In the genomic region with DNA sequence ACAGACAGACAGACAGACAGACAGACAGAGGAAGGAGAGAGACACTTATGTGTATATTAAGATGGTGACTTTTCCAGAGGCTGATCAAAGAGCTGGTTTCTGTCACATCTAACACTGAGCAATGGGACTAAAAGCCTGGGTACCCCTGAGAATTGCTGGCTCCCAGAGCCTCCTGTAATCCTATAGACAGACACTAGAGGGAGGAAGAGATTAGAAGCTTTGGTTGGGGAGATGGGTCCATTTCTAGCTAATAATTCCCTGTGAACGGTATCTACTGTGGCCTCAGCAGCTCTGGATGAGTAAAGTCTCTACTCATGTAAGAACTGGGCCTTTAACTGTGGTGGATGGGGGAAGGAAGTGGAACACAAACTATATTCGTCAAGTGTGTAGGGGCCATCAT, we compare ENCODE assay signal across 19 mouse cellular contexts.
DNase-seq lines count a peak whose midpoint lies in the region; ATAC-seq and TF ChIP-seq lines count a peak whose summit lies in the region.
"Had no signal": no experiment of that assay in that cellular context is flagged by ENCODE, and none has a peak within 500 bp of the region (broad histone marks: within the 10 kb centered on the region; RNA-seq: fewer than 3 reads in every experiment).

No protein-coding gene starts in this region.

- no peak overlapping the region for H3K27ac ChIP-seq in embryonic facial prominence, embryonic 11.5 days (replicated peaks; ENCODE audit: low read depth, low read length)
- no peak overlapping the region for H3K27ac ChIP-seq in embryonic facial prominence, embryonic 10.5 days (replicated peaks)
- no peak overlapping the region for H3K27ac ChIP-seq in kidney, postnatal 0 days
- H3K27ac ChIP-seq: limb, embryonic 13.5 days; neural tube, embryonic 12.5 days; stomach, embryonic 15.5 days had no signal

- no peaks in the 10 kb centered on the region for H3K4me1 ChIP-seq in embryonic facial prominence, embryonic 11.5 days (ENCODE audit: control insufficient read depth, insufficient read depth, low read length)
- no peaks in the 10 kb centered on the region for H3K4me1 ChIP-seq in embryonic facial prominence, embryonic 10.5 days
- H3K4me1 ChIP-seq in kidney, postnatal 0 days (replicated peaks; ENCODE audit: insufficient read depth, low read length), result no peaks in the 10 kb centered on the region
- H3K4me1 ChIP-seq: limb, embryonic 13.5 days; neural tube, embryonic 12.5 days; stomach, embryonic 15.5 days had no signal

- peak; percentile 71 for TF ChIP-seq CTCF in kidney, postnatal 0 days (IDR thresholded peaks at IDR 0.05; ENCODE audit: low read depth)

- H3K9ac ChIP-seq in embryonic facial prominence, embryonic 11.5 days (replicated peaks; ENCODE audit: low read length), result no peak overlapping the region
- H3K9ac ChIP-seq in kidney, postnatal 0 days (ENCODE audit: low read depth, low read length), result no peak overlapping the region
- H3K9ac ChIP-seq: limb, embryonic 13.5 days; neural tube, embryonic 12.5 days; stomach, embryonic 15.5 days had no signal

- H3K4me3 ChIP-seq in embryonic facial prominence, embryonic 11.5 days (ENCODE audit: low read depth, low read length), result no peak overlapping the region
- H3K4me3 ChIP-seq in embryonic facial prominence, embryonic 10.5 days, result no peak overlapping the region
- H3K4me3 ChIP-seq in kidney, postnatal 0 days (replicated peaks; ENCODE audit: low read depth, low read length), result no peak overlapping the region
- H3K4me3 ChIP-seq: erythroblast, embryonic 14.5 days; limb, embryonic 13.5 days; neural tube, embryonic 12.5 days; stomach, embryonic 15.5 days had no signal

- H3K27me3 ChIP-seq in embryonic facial prominence, embryonic 11.5 days (ENCODE audit: control insufficient read depth, insufficient read depth, low read length), result no peaks in the 10 kb centered on the region
- no peaks in the 10 kb centered on the region for H3K27me3 ChIP-seq in embryonic facial prominence, embryonic 10.5 days (replicated peaks; ENCODE audit: low read depth, poor library complexity, severe bottlenecking)
- no peaks in the 10 kb centered on the region for H3K27me3 ChIP-seq in kidney, postnatal 0 days (ENCODE audit: insufficient read depth, low read length)
- H3K27me3 ChIP-seq: limb, embryonic 13.5 days; neural tube, embryonic 12.5 days; stomach, embryonic 15.5 days had no signal

- WGBS in embryonic facial prominence, embryonic 11.5 days, result 58% methylated on average over 2 of the region's 2 CpGs
- WGBS in embryonic facial prominence, embryonic 10.5 days, result 61% methylated on average over 2 of the region's 2 CpGs
- 56% methylated on average over 2 of the region's 2 CpGs for WGBS in kidney, postnatal 0 days

- H3K9me3 ChIP-seq in embryonic facial prominence, embryonic 11.5 days (replicated peaks; ENCODE audit: control insufficient read depth, low read length), result no peaks in the 10 kb centered on the region
- H3K9me3 ChIP-seq in embryonic facial prominence, embryonic 10.5 days, result no peaks in the 10 kb centered on the region
- no peaks in the 10 kb centered on the region for H3K9me3 ChIP-seq in kidney, postnatal 0 days (replicated peaks; ENCODE audit: low read length)
- H3K9me3 ChIP-seq: limb, embryonic 13.5 days; neural tube, embryonic 12.5 days; stomach, embryonic 15.5 days had no signal

- no peak for ATAC-seq in embryonic facial prominence, embryonic 11.5 days (replicated peaks; ENCODE audit: insufficient number of reproducible peaks, low FRiP score, low TSS enrichment, low read depth)
- ATAC-seq in kidney, postnatal 0 days (replicated peaks; ENCODE audit: low FRiP score, low read depth), result no peak
- no peak for ATAC-seq in megakaryocyte progenitor cell, adult 5-6 weeks (replicated peaks; ENCODE audit: poor library complexity)

- H3K36me3 ChIP-seq in embryonic facial prominence, embryonic 11.5 days (replicated peaks; ENCODE audit: control insufficient read depth, insufficient read depth, low read depth, low read length), result no peaks in the 10 kb centered on the region
- no peaks in the 10 kb centered on the region for H3K36me3 ChIP-seq in embryonic facial prominence, embryonic 10.5 days (replicated peaks)
- H3K36me3 ChIP-seq in kidney, postnatal 0 days (ENCODE audit: insufficient read depth, low read length), result no peaks in the 10 kb centered on the region
- H3K36me3 ChIP-seq: limb, embryonic 13.5 days; neural tube, embryonic 12.5 days; stomach, embryonic 15.5 days had no signal

- H3K4me2 ChIP-seq in embryonic facial prominence, embryonic 11.5 days (ENCODE audit: low read depth, low read length), result no peak overlapping the region
- no peak overlapping the region for H3K4me2 ChIP-seq in kidney, postnatal 0 days (ENCODE audit: low read length)
- H3K4me2 ChIP-seq: limb, embryonic 13.5 days; neural tube, embryonic 12.5 days; stomach, embryonic 15.5 days had no signal

- peak; percentile 29 for DNase-seq in embryonic facial prominence, embryonic 11.5 days (ENCODE audit: low spot score)
- no peak for DNase-seq in embryonic facial prominence, embryonic 10.5 days (ENCODE audit: low spot score)
- DNase-seq in kidney, postnatal 0 days (ENCODE audit: low spot score), result peak; percentile 53
- DNase-seq in kidney, adult 18-20 months, result no peak
- peak; percentile 4 for DNase-seq in 3T3-L1 (ENCODE audit: low read depth, low spot score)
- DNase-seq in R1 (ENCODE audit: low read depth, low spot score), result peak; percentile 10
- DNase-seq in thymus, postnatal 4 days, result no peak
- DNase-seq: cerebellum, adult 11-12 months; heart, postnatal 14 days; kidney, postnatal 36 days; layer of hippocampus, postnatal 36 days; lung, postnatal 4 days; midbrain, embryonic 14.5 days; thymus, postnatal 14 days had no signal

Comparison
In these comparisons a context has a peak if more than half of its experiments do, and no peak if none do; other contexts are left out.
1. DNase-seq: peak in embryonic facial prominence, embryonic 11.5 days (single experiment), kidney, postnatal 0 days (single experiment), 3T3-L1 (single experiment) and R1 (single experiment); none in embryonic facial prominence, embryonic 10.5 days (single experiment), kidney, adult 18-20 months (single experiment) and thymus, postnatal 4 days (single experiment).